Mouse (Mus musculus) embryo, embryonic 11.5 days (tissue): ENCODE results near the gene Ccser1.
A peak's percentile ranks its signal among the peaks of the same experiment; 100 is the strongest.

Source experiments
- DNase-seq: peaks from one replicate; pipeline ENCODE4 v3.0.0-alpha.2; 2012; ENCODE audit warnings: low read depth, low spot score

Ccser1 gene

GRCm38 (mm10) chr6:61179949-61180755 is at the start of gene Ccser1:
TSS of gene Ccser1 (plus strand) at chr6:61180324.
- peak; percentile 20 for DNase-seq

GRCm38 (mm10) chr6:61136436-61136835 is 43.7 kb upstream of the Ccser1 start:
- no peak for DNase-seq

- DNase-seq, result no peak
Measured at GRCm38 (mm10) chr6:61143031-61143430, 37.1 kb upstream of the Ccser1 start.

- DNase-seq, result no peak
Measured at GRCm38 (mm10) chr6:61152924-61153323, 27.2 kb upstream of the Ccser1 start.

GRCm38 (mm10) chr6:61154654-61155053 is 25.5 kb upstream of the Ccser1 start:
- DNase-seq, result no peak

- no peak for DNase-seq
Measured at GRCm38 (mm10) chr6:61155059-61155629, 25.0 kb upstream of the Ccser1 start.

- DNase-seq, result no peak
Measured at GRCm38 (mm10) chr6:61155718-61156117, 24.4 kb upstream of the Ccser1 start.

GRCm38 (mm10) chr6:61162117-61162516 is 18.0 kb upstream of the Ccser1 start:
- DNase-seq, result no peak

- no peak for DNase-seq
Measured at GRCm38 (mm10) chr6:61166891-61167290, 13.2 kb upstream of the Ccser1 start.

GRCm38 (mm10) chr6:61176126-61176525 is 4.0 kb upstream of the Ccser1 start:
- no peak for DNase-seq

- DNase-seq, result no peak
Measured at GRCm38 (mm10) chr6:61177476-61177875, 2.6 kb upstream of the Ccser1 start.

GRCm38 (mm10) chr6:61179641-61179948 is 529 bp upstream of the Ccser1 start:
- no peak for DNase-seq

GRCm38 (mm10) chr6:61180756-61181191 is 650 bp downstream of the Ccser1 start:
- no peak for DNase-seq

- DNase-seq, result no peak
Measured at GRCm38 (mm10) chr6:61189029-61189428, 8.9 kb downstream of the Ccser1 start.

- DNase-seq, result no peak
Measured at GRCm38 (mm10) chr6:61191597-61192386, 11.7 kb downstream of the Ccser1 start.

GRCm38 (mm10) chr6:61203344-61203743 is 23.2 kb downstream of the Ccser1 start:
- DNase-seq, result no peak

GRCm38 (mm10) chr6:61206042-61206441 is 25.9 kb downstream of the Ccser1 start:
- DNase-seq, result no peak

- no peak for DNase-seq
Measured at GRCm38 (mm10) chr6:61206619-61207018, 26.5 kb downstream of the Ccser1 start.

- no peak for DNase-seq
Measured at GRCm38 (mm10) chr6:61210061-61210737, 30.1 kb downstream of the Ccser1 start.

GRCm38 (mm10) chr6:61215705-61216104 is 35.6 kb downstream of the Ccser1 start:
- no peak for DNase-seq

GRCm38 (mm10) chr6:61216514-61216913 is 36.4 kb downstream of the Ccser1 start:
- DNase-seq, result peak; percentile 53

GRCm38 (mm10) chr6:61217717-61218116 is 37.6 kb downstream of the Ccser1 start:
- DNase-seq, result no peak
